Mouse (Mus musculus): ENCODE measurements around the gene Tbc1d17.

Tbc1d17 gene

DNA sequence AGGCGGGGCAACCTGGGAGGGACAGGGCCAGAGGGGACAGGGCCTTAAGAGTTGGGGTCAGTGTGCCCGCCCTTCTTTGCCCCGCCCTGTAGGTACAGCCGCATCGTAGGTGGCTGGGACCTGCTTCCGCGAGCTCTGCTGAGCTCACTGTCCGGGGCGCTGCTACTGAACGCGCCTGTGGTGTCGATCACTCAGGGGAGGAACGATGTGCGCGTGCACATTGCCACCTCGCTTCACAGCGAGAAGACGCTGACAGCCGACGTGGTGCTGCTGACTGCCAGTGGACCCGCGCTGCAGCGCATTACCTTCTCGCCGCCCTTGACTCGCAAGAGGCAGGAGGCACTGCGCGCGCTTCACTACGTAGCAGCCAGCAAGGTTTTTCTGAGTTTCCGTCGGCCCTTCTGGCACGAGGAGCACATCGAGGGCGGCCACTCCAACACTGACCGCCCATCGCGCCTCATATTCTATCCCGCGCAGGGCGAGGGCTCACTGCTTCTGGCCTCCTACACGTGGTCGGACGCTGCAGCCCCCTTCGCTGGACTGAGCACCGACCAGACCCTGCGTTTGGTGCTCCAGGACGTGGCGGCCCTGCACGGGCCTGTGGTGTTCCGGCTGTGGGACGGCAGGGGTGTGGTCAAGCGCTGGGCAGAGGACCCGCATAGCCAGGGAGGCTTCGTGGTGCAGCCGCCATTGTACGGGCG lies 9.2 kb downstream of the Tbc1d17 start:
- in situ Hi-C loops (cut with MboI; ENCODE audit: low pct_unique_long_range_greater_than_20kb in 1 of 2, low sequenced_read_pairs in 2 of 2, unreplicated experiment in 1 of 2) = no loop called here

- in situ Hi-C loops (cut with MboI; ENCODE audit: low pct_unique_long_range_greater_than_20kb in 1 of 2, low sequenced_read_pairs in 2 of 2, unreplicated experiment in 1 of 2) = no loop called here
Measured at GRCm38 (mm10) chr7:44839171-44839490, 9.7 kb downstream of the Tbc1d17 start.

GRCm38 (mm10) chr7:44838073-44838472 lies 10.8 kb downstream of the Tbc1d17 start:
- in situ Hi-C loops (cut with MboI; ENCODE audit: low pct_unique_long_range_greater_than_20kb in 1 of 2, low sequenced_read_pairs in 2 of 2, unreplicated experiment in 1 of 2) = no loop called here

- in situ Hi-C loops (cut with MboI; ENCODE audit: low pct_unique_long_range_greater_than_20kb in 1 of 2, low sequenced_read_pairs in 2 of 2, unreplicated experiment in 1 of 2) = no loop called here
Measured at GRCm38 (mm10) chr7:44836423-44837053, 12.3 kb downstream of the Tbc1d17 start.

DNA sequence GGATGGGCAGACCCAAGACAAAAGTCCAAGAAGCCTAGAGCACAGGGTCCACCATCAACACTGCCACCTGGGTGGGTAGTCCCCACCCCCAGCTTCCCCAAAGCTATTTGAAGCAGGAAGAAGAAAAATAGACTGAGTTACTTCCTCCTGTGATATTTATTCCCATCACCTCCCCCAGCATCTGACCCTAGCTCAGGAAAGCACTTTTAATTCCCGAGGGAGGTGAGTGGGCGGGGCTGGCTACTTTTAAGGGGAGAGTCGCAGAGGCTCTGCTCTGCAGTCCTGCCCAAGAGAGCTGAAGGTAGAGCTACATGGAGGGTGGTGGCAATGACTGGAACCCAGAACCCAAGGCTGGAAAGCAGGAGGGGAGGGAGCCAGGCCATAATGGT lies 12.9 kb downstream of the Tbc1d17 start:
- in situ Hi-C loops (cut with MboI; ENCODE audit: low pct_unique_long_range_greater_than_20kb in 1 of 2, low sequenced_read_pairs in 2 of 2, unreplicated experiment in 1 of 2) = no loop called here

DNA sequence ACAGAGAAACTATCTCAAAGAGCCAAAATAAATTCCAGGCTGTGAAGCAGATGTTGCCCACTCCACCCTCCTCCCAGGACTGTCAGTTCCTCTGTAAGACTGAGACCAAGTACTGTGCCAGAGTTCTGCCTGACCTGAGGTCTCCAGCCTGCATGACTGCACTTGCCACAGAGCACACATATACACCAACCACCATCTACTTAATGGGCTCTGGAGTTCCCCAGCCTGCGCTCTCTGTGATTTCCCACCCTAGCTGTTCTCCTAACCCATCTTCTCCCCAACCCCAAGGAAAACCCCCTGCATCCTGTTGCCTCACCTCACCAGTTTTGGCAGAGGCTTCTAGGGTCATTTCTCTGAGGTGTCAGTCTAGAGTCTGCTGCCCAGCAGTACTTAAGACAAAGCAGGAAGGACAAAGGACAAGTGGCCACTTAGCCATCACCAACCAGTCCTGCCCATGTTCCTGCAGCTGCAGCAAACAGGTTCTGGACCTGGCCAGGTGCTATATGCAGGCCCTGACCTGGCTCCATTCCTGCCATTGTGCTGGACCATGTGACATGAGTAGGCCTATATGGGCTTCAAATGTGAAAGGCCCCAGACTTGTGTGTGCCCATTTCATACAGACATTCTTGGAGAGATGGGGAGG lies 13.4 kb downstream of the Tbc1d17 start:
- in situ Hi-C loops (cut with MboI; ENCODE audit: low pct_unique_long_range_greater_than_20kb in 1 of 2, low sequenced_read_pairs in 2 of 2, unreplicated experiment in 1 of 2) = no loop called here

DNA sequence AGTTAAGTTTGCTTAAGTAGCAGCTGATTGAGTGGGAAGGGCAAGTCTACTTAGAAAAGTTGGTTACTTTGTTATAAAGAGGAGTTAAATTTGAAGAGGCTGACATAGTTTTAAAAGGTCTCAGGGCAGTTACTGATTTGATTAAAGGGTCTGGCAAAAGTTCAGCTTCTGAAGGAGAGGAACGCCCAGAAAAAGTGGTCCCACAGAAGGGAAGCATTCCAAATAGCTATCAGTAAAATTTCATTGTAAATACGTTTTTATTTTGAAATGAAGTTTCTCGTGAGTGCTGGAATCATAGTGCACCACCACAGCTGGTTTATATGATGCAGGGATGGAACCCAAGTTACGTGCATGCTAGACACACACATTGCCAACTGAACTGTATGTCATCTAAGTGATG lies 16.1 kb downstream of the Tbc1d17 start:
- in situ Hi-C loops (cut with MboI; ENCODE audit: low pct_unique_long_range_greater_than_20kb in 1 of 2, low sequenced_read_pairs in 2 of 2, unreplicated experiment in 1 of 2) = no loop called here

DNA sequence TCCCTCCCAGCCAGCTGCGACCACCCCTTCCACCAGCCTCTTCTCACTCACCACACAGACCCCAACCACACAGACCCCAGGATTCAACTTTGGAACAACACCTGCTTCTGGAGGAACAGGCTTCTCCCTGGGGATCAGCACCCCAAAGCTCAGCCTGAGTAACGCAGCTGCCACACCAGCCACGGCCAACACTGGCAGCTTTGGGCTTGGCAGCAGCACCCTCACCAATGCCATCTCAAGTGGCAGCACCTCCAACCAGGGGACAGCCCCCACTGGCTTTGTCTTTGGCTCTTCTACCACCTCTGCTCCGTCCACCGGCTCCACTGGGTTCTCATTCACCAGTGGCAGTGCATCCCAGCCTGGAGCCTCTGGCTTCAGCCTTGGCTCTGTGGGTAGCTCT lies 20.2 kb downstream of the Tbc1d17 start:
- in situ Hi-C loops (cut with MboI; ENCODE audit: low pct_unique_long_range_greater_than_20kb in 1 of 2, low sequenced_read_pairs in 2 of 2, unreplicated experiment in 1 of 2) = no loop called here

DNA sequence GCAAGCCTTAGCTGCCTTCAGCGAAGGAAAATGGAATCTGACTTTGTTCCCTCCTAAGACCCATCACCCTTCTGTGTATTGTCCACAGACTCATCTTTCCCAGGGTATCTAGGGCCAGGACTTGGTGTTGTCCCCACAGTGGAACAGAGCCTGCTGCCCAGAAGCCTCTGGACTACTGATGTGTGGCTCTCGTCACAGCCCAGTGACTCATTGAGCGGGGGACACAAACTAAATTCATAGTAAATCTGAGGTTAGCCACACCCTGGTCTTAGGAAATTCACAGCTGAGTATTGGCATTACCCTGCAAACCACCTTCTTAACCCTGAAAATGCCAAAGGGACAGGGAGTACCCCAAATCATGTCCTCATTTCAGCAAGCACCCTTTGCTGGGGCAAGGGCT lies 22.1 kb downstream of the Tbc1d17 start:
- in situ Hi-C loops (cut with MboI; ENCODE audit: low pct_unique_long_range_greater_than_20kb in 1 of 2, low sequenced_read_pairs in 2 of 2, unreplicated experiment in 1 of 2) = no loop called here

DNA sequence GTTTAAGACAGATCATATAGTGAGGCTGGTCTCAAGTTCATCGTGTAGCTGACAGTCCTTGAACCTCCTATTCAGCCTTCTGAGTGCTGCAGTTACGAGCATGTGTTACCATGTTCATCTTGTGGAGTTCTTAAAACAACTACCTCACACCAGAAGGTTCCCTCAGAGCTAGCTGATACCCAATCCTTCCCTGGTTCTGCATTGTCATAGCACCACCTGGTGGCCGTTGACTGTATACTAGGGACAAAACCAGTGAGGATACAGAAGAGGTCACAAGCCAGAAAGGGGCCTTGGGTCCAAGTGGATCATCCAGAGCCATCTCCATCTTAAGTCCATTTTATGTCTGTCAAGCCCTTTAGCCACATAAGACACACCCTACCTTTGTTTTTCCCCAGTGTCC lies 24.0 kb downstream of the Tbc1d17 start:
- in situ Hi-C loops (cut with MboI; ENCODE audit: low pct_unique_long_range_greater_than_20kb in 1 of 2, low sequenced_read_pairs in 2 of 2, unreplicated experiment in 1 of 2) = no loop called here

DNA sequence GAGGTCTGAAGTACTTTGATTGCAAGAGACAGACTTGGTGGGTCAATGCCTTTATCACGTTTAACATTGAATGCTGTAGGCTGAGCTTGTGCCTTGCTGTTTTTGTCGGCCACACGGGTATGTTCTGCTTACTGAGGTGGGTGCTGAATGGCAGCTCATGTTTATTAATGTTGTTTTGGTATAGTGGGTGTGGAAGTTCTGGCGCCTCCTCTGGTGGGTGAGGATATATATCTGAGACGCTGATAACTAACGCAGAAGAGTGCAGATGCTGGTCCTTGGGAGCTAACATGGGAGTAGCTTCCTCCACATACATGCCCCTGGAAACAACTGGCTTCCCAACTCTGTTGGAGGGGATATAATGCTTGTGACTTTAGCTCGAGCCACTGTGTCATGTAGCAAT lies 25.5 kb downstream of the Tbc1d17 start:
- in situ Hi-C loops (cut with MboI; ENCODE audit: low pct_unique_long_range_greater_than_20kb in 1 of 2, low sequenced_read_pairs in 2 of 2, unreplicated experiment in 1 of 2) = no loop called here

- in situ Hi-C loops (cut with MboI; ENCODE audit: low pct_unique_long_range_greater_than_20kb in 1 of 2, low sequenced_read_pairs in 2 of 2, unreplicated experiment in 1 of 2) = no loop called here
Measured at GRCm38 (mm10) chr7:44821666-44822448, 27.0 kb downstream of the Tbc1d17 start.

GRCm38 (mm10) chr7:44820525-44820924 lies 28.4 kb downstream of the Tbc1d17 start:
- in situ Hi-C loops (cut with MboI; ENCODE audit: low pct_unique_long_range_greater_than_20kb in 1 of 2, low sequenced_read_pairs in 2 of 2, unreplicated experiment in 1 of 2) = no loop called here

- in situ Hi-C loops (cut with MboI; ENCODE audit: low pct_unique_long_range_greater_than_20kb in 1 of 2, low sequenced_read_pairs in 2 of 2, unreplicated experiment in 1 of 2) = no loop called here
Measured at GRCm38 (mm10) chr7:44819863-44820262, 29.0 kb downstream of the Tbc1d17 start.

DNA sequence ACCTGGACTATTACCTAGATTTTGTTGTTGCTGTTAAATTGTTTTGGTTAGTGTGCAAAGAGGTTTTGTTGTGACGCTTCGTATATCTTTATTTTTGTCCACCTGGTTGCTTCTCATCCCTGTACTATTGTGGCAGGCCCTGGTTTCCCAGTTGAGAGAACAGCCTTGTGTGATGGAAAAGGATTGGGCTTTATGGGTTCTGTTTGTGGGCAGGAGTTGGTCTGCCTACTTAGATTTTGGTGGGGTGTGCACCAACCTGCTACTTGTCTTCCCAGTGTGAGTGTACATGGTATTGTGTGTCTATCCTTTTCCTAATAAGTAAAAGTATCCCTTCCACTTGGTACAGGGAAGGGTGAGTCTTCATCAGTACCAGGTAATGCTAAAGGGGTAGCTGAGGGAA lies 29.5 kb downstream of the Tbc1d17 start:
- in situ Hi-C loops (cut with MboI; ENCODE audit: low pct_unique_long_range_greater_than_20kb in 1 of 2, low sequenced_read_pairs in 2 of 2, unreplicated experiment in 1 of 2) = no loop called here

DNA sequence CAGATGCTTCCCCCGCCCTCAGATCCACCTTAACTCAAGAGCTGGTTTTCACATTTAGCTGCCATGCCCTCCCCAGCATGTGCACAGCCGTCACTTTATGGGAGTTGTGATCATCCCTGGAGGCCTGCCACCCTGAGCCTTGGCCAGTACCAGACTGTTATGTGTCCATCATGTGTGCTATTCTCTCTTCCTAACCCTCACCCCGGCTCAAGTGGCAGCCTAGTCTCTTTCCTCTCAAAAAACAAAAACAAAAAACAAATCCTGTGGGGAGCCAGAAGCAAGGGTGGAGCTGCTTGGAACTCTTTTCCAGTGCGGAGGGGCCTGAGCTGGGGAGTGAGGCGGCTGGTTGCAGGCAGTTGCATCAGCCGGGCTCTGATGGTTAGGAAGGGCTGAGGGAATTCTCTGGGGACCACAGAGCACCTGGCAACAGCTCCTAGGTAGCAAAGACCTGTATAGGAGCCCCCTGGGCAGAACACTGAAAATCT lies 30.1 kb downstream of the Tbc1d17 start:
- in situ Hi-C loops (cut with MboI; ENCODE audit: low pct_unique_long_range_greater_than_20kb in 1 of 2, low sequenced_read_pairs in 2 of 2, unreplicated experiment in 1 of 2) = no loop called here

DNA sequence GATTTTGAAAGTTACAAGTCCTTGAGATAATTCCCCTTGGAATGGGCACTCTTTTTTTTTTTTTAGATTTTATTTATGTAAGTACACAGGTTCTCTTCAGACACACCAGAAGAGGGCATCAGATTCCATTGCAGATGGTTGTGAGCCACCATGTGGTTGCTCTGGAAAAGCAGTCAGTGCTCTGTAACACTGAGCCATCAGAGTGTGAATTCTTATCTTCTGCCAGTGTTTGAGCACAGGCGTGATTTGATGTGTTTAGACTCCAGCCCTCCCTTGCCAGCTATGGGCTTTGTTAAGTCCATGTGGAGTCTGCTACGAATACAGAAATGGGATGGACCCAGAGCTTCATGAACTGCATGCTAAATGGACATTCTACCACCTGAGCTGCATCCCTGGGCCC lies 30.7 kb downstream of the Tbc1d17 start:
- in situ Hi-C loops (cut with MboI; ENCODE audit: low pct_unique_long_range_greater_than_20kb in 1 of 2, low sequenced_read_pairs in 2 of 2, unreplicated experiment in 1 of 2) = no loop called here

GRCm38 (mm10) chr7:44817441-44817840 lies 31.4 kb downstream of the Tbc1d17 start:
- in situ Hi-C loops (cut with MboI; ENCODE audit: low pct_unique_long_range_greater_than_20kb in 1 of 2, low sequenced_read_pairs in 2 of 2, unreplicated experiment in 1 of 2) = no loop called here

DNA sequence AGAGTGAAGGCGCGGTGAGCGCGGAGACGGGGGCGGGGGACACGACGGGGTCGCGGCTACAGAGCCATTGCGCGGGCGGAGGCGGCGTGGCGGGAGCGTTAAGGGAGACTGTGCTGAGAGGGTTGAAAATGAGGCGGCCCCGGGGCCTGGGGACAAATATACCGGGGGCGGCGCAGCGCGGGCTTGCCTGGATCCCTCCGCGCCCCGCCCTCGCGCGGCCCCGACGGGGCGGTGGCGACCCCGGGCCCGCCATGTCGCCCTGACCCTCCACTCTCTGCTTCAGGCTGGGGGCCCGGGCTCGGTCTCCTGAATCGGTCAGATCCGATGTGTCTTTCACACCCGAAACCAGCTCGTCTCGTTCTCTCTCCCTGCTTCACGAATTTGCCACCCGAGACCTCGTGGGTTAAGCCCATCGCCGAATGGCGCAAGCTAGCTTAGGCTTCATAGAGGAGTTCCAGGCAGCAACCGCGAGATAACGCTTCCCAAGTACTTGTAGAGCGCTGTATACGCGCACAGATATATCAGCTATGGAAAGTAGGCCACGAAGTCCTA lies 32.3 kb downstream of the Tbc1d17 start, which contains the start of gene Atf5:
Gene Atf5, minus strand, starts transcription at position 189 of the 552 bp plus-strand sequence.
- in situ Hi-C loops (cut with MboI; ENCODE audit: low pct_unique_long_range_greater_than_20kb in 1 of 2, low sequenced_read_pairs in 2 of 2, unreplicated experiment in 1 of 2) = no loop called here
